Mouse (Mus musculus) cerebellum, postnatal 36 days (tissue): ENCODE results near the gene Car1.
"Not testable (repeated sequence)": the region's sequence is repeated elsewhere in the genome, so short reads cannot be mapped to it uniquely, and the experiment has no call there.

Experiments
- DNase-seq, 2 experiments: peaks; one replicate each; pipeline ENCODE4 v3.0.0; 2021 to 2022; ENCODE audit warnings: mixed read lengths in 2 of 2

Car1 gene

DNA sequence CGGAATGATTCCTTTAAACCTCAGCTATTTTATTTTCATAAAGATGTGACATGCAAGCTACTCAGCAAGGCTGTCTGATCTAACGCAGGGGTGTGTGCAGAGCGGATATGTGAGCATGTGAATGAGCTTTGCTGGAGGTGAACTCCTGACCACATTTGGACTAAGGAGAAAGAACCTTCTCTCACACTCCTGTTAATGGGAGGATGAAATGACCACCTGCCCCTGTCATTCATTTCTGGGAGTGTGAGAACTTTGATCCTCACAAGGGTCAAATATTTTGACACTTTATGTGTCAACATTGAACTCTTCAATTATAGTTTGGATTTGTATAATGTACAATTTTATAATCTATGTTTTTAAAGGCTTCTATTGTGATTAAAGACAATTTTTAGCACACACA, 25.8 kb downstream of the Car1 start:
- DNase-seq, result not testable (repeated sequence)

DNA sequence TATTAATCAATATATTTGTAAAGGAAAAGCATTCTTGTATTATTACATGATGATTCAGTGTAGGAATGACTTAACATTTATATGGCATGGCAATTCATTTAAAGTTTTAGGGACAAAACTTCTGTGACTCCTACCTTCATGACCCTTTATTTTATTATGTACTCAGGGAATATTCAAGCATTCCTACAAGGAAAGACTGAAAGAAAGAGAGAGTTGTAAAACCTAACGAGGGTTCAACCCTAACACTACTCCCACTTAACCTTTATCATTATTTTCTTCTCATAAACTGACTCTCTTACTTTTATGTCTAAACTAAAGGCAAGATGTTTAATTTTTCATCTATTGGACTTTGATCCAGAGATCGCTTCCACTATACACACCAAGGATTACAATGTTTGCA, 28.0 kb downstream of the Car1 start:
- DNase-seq, result no peak

DNA sequence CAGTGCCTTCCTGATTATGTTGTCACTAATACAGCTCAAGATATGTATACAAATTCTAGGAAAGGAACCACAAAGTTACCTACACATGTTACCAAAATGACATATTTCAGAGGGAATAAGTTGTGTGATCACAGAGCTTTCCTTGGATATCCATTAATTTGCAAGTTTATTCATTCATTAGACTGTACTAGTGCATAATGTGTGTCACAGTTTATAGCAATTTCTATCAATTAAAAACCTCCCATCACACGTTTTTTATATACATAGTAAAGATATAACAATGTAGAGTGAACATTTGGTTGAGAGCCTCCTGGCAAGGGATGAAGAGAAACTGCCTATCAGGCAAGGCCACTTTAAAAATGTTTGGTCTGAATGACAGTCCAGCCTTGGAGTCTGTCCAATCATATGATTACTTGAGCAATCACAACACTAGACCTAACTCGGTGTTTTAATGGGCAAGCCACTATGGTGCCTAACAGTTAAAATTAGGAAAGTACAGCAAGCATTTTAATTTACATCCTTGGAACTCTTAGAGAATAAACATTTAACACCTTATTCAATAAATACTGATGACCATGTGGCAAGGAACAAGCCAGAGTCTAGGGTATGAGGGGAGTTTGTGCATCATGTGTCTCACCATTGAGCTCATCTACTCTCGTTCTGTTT, 31.5 kb downstream of the Car1 start:
- DNase-seq, result not testable (repeated sequence)

DNA sequence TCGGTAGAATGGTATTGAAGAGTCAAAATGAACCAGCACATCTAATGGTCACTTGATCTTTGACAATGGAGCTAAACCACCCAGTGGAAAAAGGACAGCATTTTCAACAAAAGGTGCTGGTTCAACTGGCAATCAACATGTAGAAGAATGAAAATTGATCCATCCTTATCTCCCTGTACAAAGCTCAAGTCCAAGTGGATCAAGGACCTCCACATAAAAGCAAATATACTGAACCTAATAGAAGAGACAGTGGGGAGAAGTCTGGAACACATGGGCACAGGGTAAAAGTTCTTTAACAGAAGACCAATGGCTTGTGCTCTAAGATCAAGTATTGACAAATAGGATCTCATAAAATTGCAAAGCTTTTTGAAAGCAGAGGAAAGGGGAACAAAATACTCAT, 33.6 kb downstream of the Car1 start:
- not testable (repeated sequence) for DNase-seq

DNA sequence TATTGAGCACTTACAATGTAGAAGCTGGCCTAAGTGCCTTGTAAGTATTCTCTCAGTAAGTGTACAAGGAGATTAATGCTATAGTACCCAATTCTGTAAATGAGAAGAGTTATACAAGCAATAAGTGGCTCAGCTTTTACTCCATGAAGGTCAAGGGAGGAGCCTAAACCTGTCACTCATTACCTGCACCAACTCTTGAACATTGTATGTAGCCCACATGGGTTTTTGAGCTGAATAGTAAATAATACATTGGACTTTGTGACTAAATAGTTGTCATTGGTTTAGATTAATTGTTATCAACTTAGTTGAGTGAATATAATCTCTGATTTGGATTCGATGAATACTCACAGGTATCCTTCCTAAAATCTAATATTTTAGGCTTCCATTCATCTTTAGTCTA, 35.7 kb downstream of the Car1 start:
- not testable (repeated sequence) for DNase-seq

DNA sequence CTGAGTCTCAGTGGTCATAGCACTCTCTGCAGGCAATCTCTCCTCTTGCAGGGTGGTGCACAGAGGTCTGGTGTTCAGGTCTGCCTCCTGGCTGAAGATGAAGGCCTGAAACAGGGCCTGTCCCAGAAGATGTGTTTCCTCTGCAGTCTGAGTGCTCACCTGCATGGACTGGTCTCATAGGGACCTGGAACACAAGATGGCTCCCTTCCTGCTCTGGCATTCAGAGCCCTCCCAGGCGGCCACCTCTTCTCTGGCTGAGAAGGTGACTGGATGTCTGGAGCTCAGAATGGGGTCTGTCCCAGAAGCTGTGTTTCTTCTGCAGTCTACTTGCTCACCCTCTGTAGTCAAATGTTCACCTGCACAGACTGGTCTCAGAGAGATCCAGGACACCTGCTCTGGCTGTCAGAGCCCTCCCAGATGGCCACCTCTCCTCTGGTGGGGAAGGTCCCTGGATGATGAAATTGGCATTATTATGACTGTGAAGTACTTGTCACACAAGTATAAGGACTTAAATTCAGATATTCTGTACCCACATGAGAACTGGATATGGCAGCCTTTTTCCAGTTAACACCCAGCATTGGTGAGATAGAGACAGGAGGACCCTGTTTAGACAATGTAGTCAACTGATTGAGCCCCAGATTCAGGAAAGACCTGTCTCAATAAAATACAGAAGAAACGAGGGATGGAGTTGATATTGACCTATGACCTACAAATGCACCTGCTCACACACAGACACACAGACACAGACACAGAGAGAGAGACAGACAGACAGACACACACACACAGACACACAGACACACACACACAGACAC, 43.2 kb downstream of the Car1 start:
- no peak for DNase-seq

DNA sequence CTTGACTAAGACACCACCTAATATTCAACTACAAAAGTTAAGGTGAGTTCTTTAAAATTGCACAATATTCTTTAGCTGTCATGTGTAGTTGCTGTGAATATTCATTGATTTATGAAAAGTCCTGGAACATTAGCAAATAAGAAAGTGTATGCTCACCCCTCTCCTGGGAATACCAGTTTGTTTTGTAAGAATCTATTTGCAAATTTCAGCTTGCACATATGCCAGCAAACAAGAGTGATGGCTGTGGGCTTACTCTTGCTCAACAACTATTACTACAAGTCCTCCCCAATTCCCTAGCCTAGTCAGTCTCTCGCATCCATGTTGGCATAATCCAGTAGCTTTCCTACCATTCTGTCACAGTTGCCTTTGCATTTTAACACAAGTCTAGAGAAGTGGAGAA, 52.5 kb downstream of the Car1 start:
- DNase-seq, result no peak

DNA sequence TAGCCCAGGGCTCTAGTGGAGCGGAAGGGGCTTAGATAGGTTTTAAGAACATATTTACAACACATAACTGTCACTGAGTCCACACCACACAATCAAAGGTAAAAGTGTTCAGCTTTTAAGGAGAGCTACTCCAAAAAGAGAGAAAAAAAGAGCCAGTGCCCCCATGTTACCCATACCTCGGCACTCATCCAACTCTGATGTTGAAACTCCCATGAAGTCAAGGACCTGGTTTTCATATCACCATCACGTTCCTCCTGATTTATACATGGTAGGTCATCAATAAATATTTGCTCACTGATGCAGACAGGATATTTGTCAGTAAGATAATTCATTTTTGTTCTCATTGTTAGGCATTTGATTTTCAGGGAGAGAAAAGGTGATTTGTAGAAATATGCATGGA, 62.1 kb downstream of the Car1 start:
- DNase-seq, result no peak

DNA sequence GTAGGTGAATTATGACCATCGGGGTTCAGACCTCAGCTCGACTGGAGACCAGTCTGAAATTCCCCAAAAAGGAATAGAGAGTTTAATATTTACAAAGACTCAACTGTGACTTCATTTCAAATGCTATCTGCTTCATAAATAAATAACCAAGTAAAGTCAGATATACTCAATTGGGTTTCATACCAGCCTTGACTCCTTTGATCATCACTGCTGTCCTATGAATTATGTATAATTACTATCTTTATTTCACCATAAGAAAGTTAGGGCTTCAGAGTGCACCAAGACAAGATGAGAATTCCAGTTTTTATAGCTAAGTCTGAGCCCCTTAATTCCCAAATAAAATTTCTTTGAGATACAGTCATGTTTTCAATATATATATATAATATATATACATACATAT, 69.9 kb downstream of the Car1 start:
- DNase-seq, result no peak

DNA sequence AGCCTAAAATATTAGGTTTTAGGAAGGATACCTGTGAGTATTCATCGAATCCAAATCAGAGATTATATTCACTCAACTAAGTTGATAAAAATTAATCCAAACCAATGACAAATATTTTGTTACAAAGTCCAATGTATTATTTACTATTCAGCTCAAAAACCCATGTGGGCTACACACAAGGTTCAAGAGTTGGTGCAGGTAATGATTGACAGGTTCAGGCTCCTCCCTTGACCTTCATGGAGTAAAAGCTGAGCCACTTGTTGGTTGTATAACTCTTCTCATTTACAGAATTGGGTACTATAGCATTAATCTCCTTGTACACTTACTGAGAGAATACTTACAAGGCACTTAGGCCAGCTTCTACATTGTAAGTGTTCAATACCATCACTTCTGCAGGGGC, 80.7 kb downstream of the Car1 start:
- not testable (repeated sequence) for DNase-seq

DNA sequence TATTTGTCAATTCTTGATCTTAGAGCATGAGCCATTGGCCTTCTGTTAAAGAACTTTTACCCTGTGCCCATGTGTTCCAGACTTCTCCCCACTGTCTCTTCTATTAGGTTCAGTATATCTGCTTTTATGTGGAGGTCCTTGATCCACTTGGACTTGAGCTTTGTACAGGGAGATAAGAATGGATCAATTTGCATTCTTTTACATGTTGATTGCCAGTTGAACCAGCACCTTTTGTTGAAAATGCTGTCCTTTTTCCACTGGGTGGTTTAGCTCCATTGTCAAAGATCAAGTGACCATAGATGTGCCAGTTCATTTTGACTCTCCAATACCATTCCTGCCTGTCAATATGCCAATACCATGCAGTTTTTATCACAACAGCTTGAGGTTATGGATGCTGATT, 82.7 kb downstream of the Car1 start:
- DNase-seq, result not testable (repeated sequence)
